Mouse (Mus musculus): ENCODE data around the gene Parva. TPM values are rescaled to one million over a fixed set of nuclear protein-coding genes. Genes with fewer than 3 reads are reported as not detected.

Gene Parva
- polyA plus RNA-seq, 1 experiment from 2014 or later: 24.6 TPM

- Histone ChIP-seq H3K4me2 (ENCODE audit: low read length) (no peak overlapping the region), H3K27me3 (ENCODE audit: control insufficient read depth, insufficient read depth, low read length) (no peaks in the 10 kb centered on the region), H3K4me3 (replicated peaks; ENCODE audit: low read depth, low read length) (no peak overlapping the region), H3K9me3 (ENCODE audit: control insufficient read depth, low read length) (no peaks in the 10 kb centered on the region), H3K27ac (replicated peaks; ENCODE audit: low read depth, low read length) (no peak overlapping the region), H3K36me3 (ENCODE audit: control insufficient read depth, insufficient read depth, low read length) (no peaks in the 10 kb centered on the region), H3K9ac (replicated peaks; ENCODE audit: low read length) (no peak overlapping the region), H3K4me1 (ENCODE audit: control insufficient read depth, insufficient read depth, low read length) (0 out of 2 replicates have a peak, but pooled peaks cover 3% of the 10 kb centered on the region)
- ATAC-seq (ENCODE audit: low FRiP score, low TSS enrichment): no peak
- DNase-seq: no peak
- 79% methylated on average over 7 of the region's 7 CpGs for WGBS
Measured at GRCm38 (mm10) chr7:112496921-112497320, 69.6 kb downstream of the Parva start.

GRCm38 (mm10) chr7:112498591-112499301, 71.4 kb downstream of the Parva start:
- Histone ChIP-seq H3K27ac (replicated peaks; ENCODE audit: low read depth, low read length) (no peak overlapping the region), H3K36me3 (ENCODE audit: control insufficient read depth, insufficient read depth, low read length) (no peaks in the 10 kb centered on the region), H3K27me3 (ENCODE audit: control insufficient read depth, insufficient read depth, low read length) (no peaks in the 10 kb centered on the region), H3K4me1 (ENCODE audit: control insufficient read depth, insufficient read depth, low read length) (peaks cover 16% of the 10 kb centered on the region; the same call in 1 of the 2 replicates), H3K9me3 (ENCODE audit: control insufficient read depth, low read length) (no peaks in the 10 kb centered on the region), H3K4me3 (replicated peaks; ENCODE audit: low read depth, low read length) (no peak overlapping the region), H3K4me2 (ENCODE audit: low read length) (no peak overlapping the region), H3K9ac (replicated peaks; ENCODE audit: low read length) (no peak overlapping the region)
- ATAC-seq (ENCODE audit: low FRiP score, low TSS enrichment): no peak
- DNase-seq: no peak
- 75% methylated on average over 9 of the region's 9 CpGs for WGBS

DNA sequence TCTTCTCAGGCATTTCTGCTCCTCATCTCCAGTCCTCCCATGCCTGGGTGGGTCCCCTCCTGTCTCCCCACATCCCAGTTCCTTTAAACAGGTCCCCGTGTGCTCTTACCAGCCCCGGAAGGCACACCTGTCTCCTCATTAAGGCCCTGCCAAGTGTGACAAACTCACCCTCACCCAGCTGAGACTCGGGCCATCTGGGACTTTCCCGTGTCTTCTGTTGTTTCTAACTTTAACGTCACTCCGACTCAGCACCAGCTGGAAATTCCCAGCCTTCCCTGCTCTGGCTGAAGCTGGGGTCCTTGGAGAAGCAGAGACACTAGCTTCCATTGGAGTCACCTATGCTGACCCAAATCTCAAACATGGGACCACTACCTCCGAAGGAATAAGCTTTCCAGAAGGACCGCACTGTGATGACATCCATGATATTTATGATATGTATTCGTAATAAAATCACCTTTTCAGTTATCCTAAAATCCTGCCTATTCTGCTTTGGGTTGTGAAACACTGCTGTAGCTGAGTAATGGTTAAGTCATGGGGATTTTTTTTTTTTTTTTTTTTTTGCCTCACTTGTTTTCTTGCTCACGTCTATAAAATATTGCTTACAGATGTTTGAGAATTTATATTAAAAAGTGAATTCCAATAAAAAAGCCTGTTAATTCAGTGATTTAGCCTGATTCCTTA, 72.3 kb downstream of the Parva start:
- no peaks in the 10 kb centered on the region for H3K27me3 ChIP-seq (ENCODE audit: control insufficient read depth, insufficient read depth, low read length)

GRCm38 (mm10) chr7:112500134-112500490, 72.8 kb downstream of the Parva start:
- no peaks in the 10 kb centered on the region for H3K27me3 ChIP-seq (ENCODE audit: control insufficient read depth, insufficient read depth, low read length)
- H3K4me1 ChIP-seq (ENCODE audit: control insufficient read depth, insufficient read depth, low read length): peaks cover 16% of the 10 kb centered on the region; the same call in 1 of the 2 replicates
- no peak overlapping the region for H3K27ac ChIP-seq (replicated peaks; ENCODE audit: low read depth, low read length)
- H3K36me3 ChIP-seq (ENCODE audit: control insufficient read depth, insufficient read depth, low read length): no peaks in the 10 kb centered on the region
- DNase-seq (no peak), ATAC-seq (ENCODE audit: low FRiP score, low TSS enrichment) (no peak)
- no peak overlapping the region for H3K4me2 ChIP-seq (ENCODE audit: low read length)
- no peak overlapping the region for H3K4me3 ChIP-seq (replicated peaks; ENCODE audit: low read depth, low read length)
- no peaks in the 10 kb centered on the region for H3K9me3 ChIP-seq (ENCODE audit: control insufficient read depth, low read length)
- no peak overlapping the region for H3K9ac ChIP-seq (replicated peaks; ENCODE audit: low read length)
- WGBS: 38% methylated on average over 7 of the region's 7 CpGs

More for the DNA sequence above, 72.3 kb downstream of the Parva start:
- DNase-seq (no peak), ATAC-seq (ENCODE audit: low FRiP score, low TSS enrichment) (no peak)
- Histone ChIP-seq H3K4me1 (ENCODE audit: control insufficient read depth, insufficient read depth, low read length) (peaks cover 16% of the 10 kb centered on the region; the same call in 1 of the 2 replicates), H3K4me3 (replicated peaks; ENCODE audit: low read depth, low read length) (no peak overlapping the region), H3K4me2 (ENCODE audit: low read length) (no peak overlapping the region), H3K9ac (replicated peaks; ENCODE audit: low read length) (no peak overlapping the region), H3K36me3 (ENCODE audit: control insufficient read depth, insufficient read depth, low read length) (no peaks in the 10 kb centered on the region), H3K27ac (replicated peaks; ENCODE audit: low read depth, low read length) (no peak overlapping the region), H3K9me3 (ENCODE audit: control insufficient read depth, low read length) (no peaks in the 10 kb centered on the region)
- 64% methylated on average over 10 of the region's 10 CpGs for WGBS

DNA sequence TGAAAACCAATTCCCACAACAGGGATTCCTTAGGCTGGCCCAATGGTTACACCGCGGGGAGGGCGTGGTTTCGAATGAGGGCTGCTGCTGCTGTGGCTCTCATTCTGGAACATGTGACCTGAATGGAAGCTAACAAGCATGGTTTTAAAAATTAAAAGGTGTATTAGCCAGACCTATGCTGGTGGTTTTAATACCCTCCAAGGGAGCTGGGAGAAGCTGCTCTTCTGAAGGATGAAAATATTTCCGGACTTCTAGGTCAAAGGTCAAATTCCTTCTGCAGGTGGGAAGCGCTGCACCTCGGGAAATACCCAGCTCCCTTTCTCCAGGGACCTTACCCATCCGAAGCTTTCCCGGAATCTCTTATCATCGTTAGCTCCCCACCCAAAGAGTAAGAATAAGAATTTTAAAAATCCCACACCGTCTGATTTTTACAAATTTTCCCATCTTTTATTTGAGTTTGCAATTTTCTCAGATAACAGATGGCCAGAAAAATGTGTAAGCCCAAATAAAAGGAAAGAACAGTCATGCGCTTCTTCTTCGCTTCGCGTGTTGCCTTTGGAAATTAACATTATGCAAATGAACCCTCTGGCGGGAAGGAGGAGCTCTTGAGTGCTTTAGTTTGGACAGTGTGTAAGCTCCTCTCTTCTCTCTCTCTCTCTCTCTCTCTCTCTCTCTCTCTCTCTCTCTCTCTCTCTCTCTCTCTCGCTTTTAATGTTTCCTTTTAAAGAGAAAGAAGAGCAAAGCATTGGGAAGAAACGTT, 74.9 kb downstream of the Parva start:
- H3K27me3 ChIP-seq (ENCODE audit: control insufficient read depth, insufficient read depth, low read length): no peaks in the 10 kb centered on the region
- no peaks in the 10 kb centered on the region for H3K9me3 ChIP-seq (ENCODE audit: control insufficient read depth, low read length)
- ATAC-seq (ENCODE audit: low FRiP score, low TSS enrichment) (no peak), DNase-seq (peak; percentile 68)
- no peaks in the 10 kb centered on the region for H3K36me3 ChIP-seq (ENCODE audit: control insufficient read depth, insufficient read depth, low read length)
- H3K27ac ChIP-seq (replicated peaks; ENCODE audit: low read depth, low read length): no peak overlapping the region
- H3K4me1 ChIP-seq (ENCODE audit: control insufficient read depth, insufficient read depth, low read length): peaks cover 13% of the 10 kb centered on the region; the same call in 1 of the 2 replicates
- H3K4me3 ChIP-seq (replicated peaks; ENCODE audit: low read depth, low read length): no peak overlapping the region
- 28% methylated on average over 18 of the region's 18 CpGs for WGBS
- no peak overlapping the region for H3K9ac ChIP-seq (replicated peaks; ENCODE audit: low read length)
- peak overlapping the region; percentile 28 for H3K4me2 ChIP-seq (ENCODE audit: low read length)

DNA sequence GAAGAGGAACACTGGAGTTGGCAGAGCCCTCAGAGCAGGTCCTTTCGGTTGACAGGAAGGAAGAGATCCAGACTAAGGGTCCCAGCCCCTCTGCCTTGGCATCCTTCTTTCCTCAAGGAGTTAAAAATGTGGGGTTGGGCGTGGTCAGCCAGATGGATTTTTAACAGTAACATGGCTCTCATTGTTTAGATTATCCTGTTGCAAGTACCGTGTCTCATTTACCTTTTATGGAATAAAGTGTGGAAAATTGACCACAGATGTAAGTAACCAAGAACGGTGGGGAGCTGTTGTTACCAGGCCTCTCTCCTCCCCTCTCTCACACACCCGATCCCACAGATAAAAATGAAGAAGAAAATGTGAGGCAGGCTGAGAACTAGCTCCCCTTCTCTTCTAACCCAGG, 75.5 kb downstream of the Parva start:
- Histone ChIP-seq H3K9ac (replicated peaks; ENCODE audit: low read length) (no peak overlapping the region), H3K27ac (replicated peaks; ENCODE audit: low read depth, low read length) (no peak overlapping the region), H3K9me3 (ENCODE audit: control insufficient read depth, low read length) (no peaks in the 10 kb centered on the region), H3K4me1 (ENCODE audit: control insufficient read depth, insufficient read depth, low read length) (peaks cover 13% of the 10 kb centered on the region; the same call in 1 of the 2 replicates), H3K4me3 (replicated peaks; ENCODE audit: low read depth, low read length) (no peak overlapping the region), H3K36me3 (ENCODE audit: control insufficient read depth, insufficient read depth, low read length) (no peaks in the 10 kb centered on the region), H3K4me2 (ENCODE audit: low read length) (peak overlapping the region; percentile 28; the same call in 1 of the 2 replicates), H3K27me3 (ENCODE audit: control insufficient read depth, insufficient read depth, low read length) (no peaks in the 10 kb centered on the region)
- WGBS: 37% methylated on average over 5 of the region's 5 CpGs
- DNase-seq: peak; percentile 15
- ATAC-seq (ENCODE audit: low FRiP score, low TSS enrichment): no peak

DNA sequence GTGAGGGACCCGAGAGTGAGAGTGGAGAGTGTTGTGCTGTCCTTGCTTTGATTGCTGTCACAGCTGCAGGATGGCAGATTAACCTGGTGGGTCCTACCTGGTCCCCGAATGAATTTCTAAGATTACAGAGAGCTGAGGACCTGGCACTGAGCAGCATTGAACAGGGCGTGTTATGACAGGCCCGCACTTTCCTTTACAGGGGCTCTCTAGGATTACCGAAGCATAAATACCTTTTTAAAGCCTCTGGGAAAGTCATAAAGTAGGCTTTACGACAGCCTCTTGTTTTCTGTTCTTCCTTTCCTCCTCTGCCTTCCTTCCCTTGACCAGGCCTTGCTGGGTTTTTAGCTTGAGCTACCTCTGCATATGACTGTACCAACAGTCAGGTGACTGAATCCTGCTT, 76.1 kb downstream of the Parva start:
- Histone ChIP-seq H3K27ac (replicated peaks; ENCODE audit: low read depth, low read length) (no peak overlapping the region), H3K4me3 (replicated peaks; ENCODE audit: low read depth, low read length) (no peak overlapping the region), H3K36me3 (ENCODE audit: control insufficient read depth, insufficient read depth, low read length) (no peaks in the 10 kb centered on the region), H3K9me3 (ENCODE audit: control insufficient read depth, low read length) (no peaks in the 10 kb centered on the region), H3K27me3 (ENCODE audit: control insufficient read depth, insufficient read depth, low read length) (no peaks in the 10 kb centered on the region), H3K4me2 (ENCODE audit: low read length) (no peak overlapping the region), H3K4me1 (ENCODE audit: control insufficient read depth, insufficient read depth, low read length) (peaks cover 13% of the 10 kb centered on the region; the same call in 1 of the 2 replicates), H3K9ac (replicated peaks; ENCODE audit: low read length) (no peak overlapping the region)
- ATAC-seq (ENCODE audit: low FRiP score, low TSS enrichment): no peak
- DNase-seq: no peak
- 81% methylated on average over 6 of the region's 6 CpGs for WGBS

GRCm38 (mm10) chr7:112503917-112504316, 76.6 kb downstream of the Parva start:
- ATAC-seq (ENCODE audit: low FRiP score, low TSS enrichment): no peak
- no peak overlapping the region for H3K4me2 ChIP-seq (ENCODE audit: low read length)
- no peak overlapping the region for H3K27ac ChIP-seq (replicated peaks; ENCODE audit: low read depth, low read length)
- H3K4me3 ChIP-seq (replicated peaks; ENCODE audit: low read depth, low read length): no peak overlapping the region
- no peaks in the 10 kb centered on the region for H3K9me3 ChIP-seq (ENCODE audit: control insufficient read depth, low read length)
- H3K36me3 ChIP-seq (ENCODE audit: control insufficient read depth, insufficient read depth, low read length): no peaks in the 10 kb centered on the region
- H3K9ac ChIP-seq (replicated peaks; ENCODE audit: low read length): no peak overlapping the region
- 98% methylated on average over 3 of the region's 3 CpGs for WGBS
- DNase-seq: no peak
- no peaks in the 10 kb centered on the region for H3K27me3 ChIP-seq (ENCODE audit: control insufficient read depth, insufficient read depth, low read length)
- peaks cover 13% of the 10 kb centered on the region; the same call in 1 of the 2 replicates for H3K4me1 ChIP-seq (ENCODE audit: control insufficient read depth, insufficient read depth, low read length)

All from midbrain, embryonic 14.5 days (tissue).